Mouse (Mus musculus): ENCODE results near the gene Gnai2. TPM values are rescaled to one million over a fixed set of nuclear protein-coding genes. Genes with fewer than 3 reads are reported as not detected.

The Gnai2 gene
- total RNA-seq, 2 experiments from 2014 or later, result 229 to 244 TPM

DNA sequence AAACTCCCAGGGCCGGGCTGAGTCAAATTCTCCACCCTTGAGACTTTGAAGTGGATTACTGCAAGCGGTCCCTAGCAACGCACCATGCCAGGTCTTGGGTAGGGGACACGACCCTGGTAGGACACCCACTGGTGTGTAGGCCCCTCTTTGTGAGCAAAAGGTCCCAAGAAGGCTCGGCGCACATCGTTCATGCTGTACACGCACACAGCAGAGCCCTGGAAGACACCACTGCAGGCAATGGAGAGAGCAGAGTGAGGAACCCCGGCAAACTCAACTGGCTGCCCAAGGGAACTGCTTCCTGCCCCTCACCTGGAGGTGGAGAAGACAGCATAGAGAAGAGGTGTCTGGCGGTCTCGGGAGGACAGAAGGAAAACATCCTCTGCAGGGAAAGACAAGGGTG is 33.9 kb downstream of the Gnai2 start:
- DNase-seq (ENCODE audit: extremely low spot score in 1 of 2, low spot score in 2 of 2), result no peak
- intact Hi-C loops (cut with DNase I), result loop anchor here (1.0 to 5.0 kb wide), 2 partner anchors 43 to 76 kb away; partner anchors contain the start of gene Gnat1

DNA sequence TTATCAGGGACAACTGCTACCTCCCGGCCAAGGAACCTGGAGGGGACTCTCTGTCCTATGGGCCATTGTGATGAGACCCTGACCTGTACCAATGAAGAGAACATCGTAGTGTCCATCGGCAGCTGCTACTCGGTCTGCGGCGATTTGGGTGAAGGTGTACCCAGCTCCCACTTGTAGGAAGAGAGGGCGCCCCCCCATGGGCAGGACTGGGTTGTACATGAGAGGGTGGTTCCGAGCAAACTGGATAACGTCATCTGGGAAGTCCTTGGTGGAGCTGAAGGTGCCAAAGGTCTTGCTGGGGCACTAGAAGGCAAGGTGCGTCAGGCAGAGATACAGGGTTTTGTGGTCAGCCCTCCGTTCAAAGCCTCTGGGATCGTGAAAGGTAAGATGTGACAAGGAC is 34.4 kb downstream of the Gnai2 start:
- no peak for DNase-seq (ENCODE audit: extremely low spot score in 1 of 2, low spot score in 2 of 2)
- intact Hi-C loops (cut with DNase I), result loop anchor here (1.0 to 5.0 kb wide), 2 partner anchors 44 to 77 kb away; partner anchors contain the start of gene Gnat1

DNA sequence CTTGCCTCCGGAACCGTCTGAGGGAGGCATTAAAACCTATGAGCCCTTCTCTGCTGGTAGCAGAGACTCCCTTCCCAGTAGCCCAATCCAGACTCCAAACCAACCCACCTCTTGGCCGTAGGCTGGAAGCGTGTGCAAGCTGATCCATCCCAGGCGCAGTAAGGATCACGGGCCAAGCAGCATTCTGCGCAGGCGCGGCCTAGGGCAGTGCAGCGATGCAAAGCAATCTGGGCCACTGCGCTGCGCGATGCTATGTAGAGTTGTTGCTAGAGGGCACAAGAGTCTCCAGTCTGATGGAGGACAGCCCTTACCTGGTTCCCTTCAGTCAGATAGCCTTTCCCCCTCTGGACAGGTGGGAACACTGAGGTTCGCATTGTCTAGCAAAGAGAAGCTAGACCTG is 35.3 kb downstream of the Gnai2 start:
- DNase-seq (ENCODE audit: extremely low spot score in 1 of 2, low spot score in 2 of 2), result no peak
- intact Hi-C loops (cut with DNase I), result loop anchor here (5.0 kb wide), 1 partner anchor 77 kb away; the partner anchor contains the start of gene Gnat1

DNA sequence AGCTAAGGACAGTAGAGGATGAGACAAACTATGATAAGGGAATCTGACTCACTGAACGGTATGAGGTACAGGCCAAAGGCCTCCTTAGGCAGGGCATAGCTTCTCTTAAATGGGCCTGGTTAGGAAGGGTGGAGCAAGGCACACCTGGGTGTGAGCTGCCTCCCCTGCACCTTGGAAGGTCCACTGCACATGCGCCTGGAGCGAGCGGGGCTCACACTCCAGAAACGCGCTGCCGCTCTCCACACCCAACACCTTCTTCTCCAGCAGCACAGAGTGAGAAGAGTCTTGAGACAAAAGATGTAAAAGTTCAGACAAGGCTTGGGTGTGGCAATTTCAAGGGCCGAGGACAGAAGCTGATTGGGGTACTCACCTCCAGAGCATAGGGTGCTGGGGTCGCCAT is 35.7 kb downstream of the Gnai2 start:
- DNase-seq (ENCODE audit: extremely low spot score in 1 of 2, low spot score in 2 of 2), result no peak
- intact Hi-C loops (cut with DNase I), result no loop called here

- DNase-seq (ENCODE audit: extremely low spot score in 1 of 2, low spot score in 2 of 2), result no peak
- intact Hi-C loops (cut with DNase I), result no loop called here
Observed at GRCm38 (mm10) chr9:107598385-107598784, 36.8 kb downstream of the Gnai2 start.

DNA sequence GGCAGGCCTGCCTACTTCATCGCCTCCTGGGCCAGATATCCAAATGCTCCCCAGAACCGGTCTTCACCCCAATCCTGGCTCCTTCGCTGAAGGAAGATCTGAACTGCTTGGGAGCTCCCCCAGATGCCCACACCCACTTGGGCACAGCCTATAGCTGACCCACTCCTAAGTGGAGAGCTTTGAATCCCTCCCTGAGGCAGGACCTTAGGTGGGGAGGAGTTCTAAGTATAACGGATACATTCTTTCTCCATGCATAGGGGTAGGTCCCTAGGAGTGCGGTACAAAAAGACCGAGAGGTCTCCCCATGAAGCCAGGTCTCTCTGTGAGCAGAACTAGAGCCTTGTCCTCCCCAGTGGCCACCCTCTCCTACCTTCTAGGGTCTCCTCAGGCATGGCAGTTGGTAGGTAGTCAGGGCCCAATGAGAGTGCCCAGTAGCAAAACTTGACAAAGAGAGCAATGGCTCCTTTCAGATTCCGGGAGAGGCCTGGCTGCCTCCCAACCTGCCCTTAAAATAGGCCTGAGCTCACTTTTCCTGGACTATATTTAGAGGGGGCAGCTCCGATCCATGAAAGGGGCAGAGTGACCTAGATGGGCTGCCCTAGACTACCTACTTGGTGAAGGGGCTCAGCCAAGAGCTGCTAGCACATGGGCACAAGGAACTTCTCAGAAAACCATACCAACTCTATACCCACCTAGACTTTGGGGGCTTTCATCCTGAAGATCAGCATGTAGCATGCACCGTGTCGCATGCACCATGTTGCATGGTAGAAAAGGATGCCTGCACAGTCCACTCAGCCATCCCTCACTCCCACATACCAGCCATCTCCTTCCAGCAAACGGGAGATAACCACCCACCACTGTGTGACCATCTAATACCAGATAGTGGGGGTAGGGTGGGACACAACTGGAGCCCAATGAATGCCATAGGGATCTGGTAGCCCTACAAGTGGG is 38.3 kb downstream of the Gnai2 start:
- DNase-seq (ENCODE audit: extremely low spot score in 1 of 2, low spot score in 2 of 2), result no peak
- intact Hi-C loops (cut with DNase I), result no loop called here

GRCm38 (mm10) chr9:107594281-107595062 is 40.7 kb downstream of the Gnai2 start:
- intact Hi-C loops (cut with DNase I), result no loop called here
- no peak for DNase-seq (ENCODE audit: extremely low spot score in 1 of 2, low spot score in 2 of 2)

- no peak for DNase-seq (ENCODE audit: extremely low spot score in 1 of 2, low spot score in 2 of 2)
- intact Hi-C loops (cut with DNase I), result no loop called here
Observed at GRCm38 (mm10) chr9:107593101-107593976, 41.8 kb downstream of the Gnai2 start.

DNA sequence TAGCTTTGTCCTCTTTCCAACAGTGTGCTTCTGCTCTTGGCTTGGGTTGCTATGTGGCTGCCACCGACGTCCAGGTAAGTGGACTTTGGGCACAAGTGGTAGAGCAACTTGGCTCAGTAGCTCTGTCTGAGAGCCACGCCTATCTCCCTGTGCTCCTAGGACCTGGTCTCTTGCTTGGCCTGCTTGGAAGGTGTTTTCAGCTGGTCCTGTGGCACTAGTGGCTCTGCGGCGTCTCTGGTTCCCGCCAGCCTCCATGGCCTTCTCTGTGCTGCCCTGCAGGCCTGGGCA is 44.5 kb downstream of the Gnai2 start:
- intact Hi-C loops (cut with DNase I), result no loop called here
- no peak for DNase-seq (ENCODE audit: extremely low spot score in 1 of 2, low spot score in 2 of 2)

- DNase-seq (ENCODE audit: extremely low spot score in 1 of 2, low spot score in 2 of 2), result no peak
- intact Hi-C loops (cut with DNase I), result no loop called here
Observed at GRCm38 (mm10) chr9:107590058-107590772, 45.0 kb downstream of the Gnai2 start.

- intact Hi-C loops (cut with DNase I), result no loop called here
- DNase-seq (ENCODE audit: extremely low spot score in 1 of 2, low spot score in 2 of 2), result peak in 1 of 2 experiments; percentile 68
Observed at GRCm38 (mm10) chr9:107587833-107588639, 47.1 kb downstream of the Gnai2 start.

DNA sequence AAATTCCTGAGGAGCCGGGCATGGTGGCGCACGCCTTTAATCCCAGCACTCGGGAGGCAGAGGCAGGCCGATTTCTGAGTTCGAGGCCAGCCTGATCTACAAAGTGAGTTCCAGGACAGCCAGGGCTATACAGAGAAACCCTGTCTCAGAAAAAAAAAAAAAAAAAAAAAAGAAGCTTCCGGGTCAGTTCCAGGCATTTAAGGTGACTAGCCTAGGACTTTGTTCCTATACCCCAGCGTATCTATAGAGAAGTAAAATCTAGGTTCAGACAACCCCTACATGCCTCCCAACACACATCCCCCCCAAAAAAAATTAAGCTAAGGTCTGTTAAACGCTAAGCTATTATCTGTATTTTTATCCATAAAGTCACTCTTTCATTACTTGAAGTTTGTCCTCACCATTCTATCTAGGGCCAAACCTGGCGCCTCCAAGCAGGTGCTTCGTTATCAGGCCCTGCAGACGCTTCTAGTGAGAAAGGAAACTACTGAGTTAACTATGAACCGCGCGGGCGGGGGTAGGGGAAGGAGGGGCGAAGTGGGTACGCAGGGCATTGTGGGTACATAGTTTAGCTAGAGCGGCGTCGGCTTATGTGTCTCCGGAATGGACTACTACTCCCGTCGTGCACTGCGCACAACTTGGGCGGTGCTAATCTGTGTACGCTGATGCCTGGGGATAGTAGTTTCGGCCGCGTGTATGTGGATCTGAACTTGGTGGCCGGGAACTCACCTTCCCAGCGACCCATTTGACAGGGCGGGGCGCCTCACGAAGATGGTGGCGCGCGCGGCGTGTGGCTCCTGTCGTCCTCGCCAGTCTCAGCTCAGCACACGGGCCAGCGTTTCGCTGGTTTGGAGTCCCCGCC is 48.0 kb downstream of the Gnai2 start, which contains the start of gene Ifrd2:
Gene Ifrd2, plus strand, starts transcription at position 669 of the 859 bp plus-strand sequence.
- peak; percentile 98 for DNase-seq (ENCODE audit: extremely low spot score in 1 of 2, low spot score in 2 of 2)
- intact Hi-C loops (cut with DNase I), result no loop called here

DNA sequence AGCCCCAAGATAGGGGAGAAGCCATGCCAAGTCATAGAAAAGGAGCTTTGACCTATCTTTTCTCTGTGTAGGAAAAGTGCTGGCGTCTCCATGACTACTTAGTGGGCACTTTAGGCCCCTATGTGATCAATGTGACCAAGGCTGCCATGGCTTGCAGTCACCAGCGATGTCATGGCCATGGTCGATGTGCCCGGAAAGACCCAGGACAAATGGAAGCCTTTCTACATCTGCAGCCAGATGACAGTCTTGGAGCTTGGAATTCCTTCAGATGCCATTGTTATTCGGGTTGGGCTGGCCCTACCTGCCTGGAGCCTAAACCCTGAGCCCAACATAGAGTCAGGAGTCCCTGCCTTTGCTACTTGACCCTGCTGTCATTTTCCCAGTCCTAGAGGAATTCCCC is 48.7 kb downstream of the Gnai2 start:
- no peak for DNase-seq (ENCODE audit: extremely low spot score in 1 of 2, low spot score in 2 of 2)
- intact Hi-C loops (cut with DNase I), result no loop called here

DNA sequence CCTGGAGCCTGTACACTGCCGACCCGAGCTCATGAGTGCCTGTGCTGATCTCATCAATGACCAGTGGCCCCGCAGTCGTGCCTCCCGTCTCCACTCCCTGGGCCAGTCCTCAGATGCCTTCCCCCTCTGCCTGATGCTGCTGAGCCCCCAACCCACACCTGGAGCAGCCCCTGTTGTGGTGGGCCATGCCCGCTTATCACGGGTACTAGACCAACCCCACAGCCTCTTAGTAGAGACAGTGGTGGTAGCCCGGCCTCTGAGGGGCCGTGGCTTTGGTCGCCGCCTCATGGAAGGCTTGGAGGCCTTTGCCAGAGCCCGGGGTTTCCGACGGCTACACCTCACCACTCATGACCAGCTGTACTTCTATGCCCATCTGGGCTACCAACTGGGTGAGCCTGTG is 52.0 kb downstream of the Gnai2 start:
- intact Hi-C loops (cut with DNase I), result no loop called here
- no peak for DNase-seq (ENCODE audit: extremely low spot score in 1 of 2, low spot score in 2 of 2)

- intact Hi-C loops (cut with DNase I), result no loop called here
- no peak for DNase-seq (ENCODE audit: extremely low spot score in 1 of 2, low spot score in 2 of 2)
Observed at GRCm38 (mm10) chr9:107582509-107583062, 52.6 kb downstream of the Gnai2 start.

- no peak for DNase-seq (ENCODE audit: extremely low spot score in 1 of 2, low spot score in 2 of 2)
- intact Hi-C loops (cut with DNase I), result no loop called here
Observed at GRCm38 (mm10) chr9:107581584-107581983, 53.6 kb downstream of the Gnai2 start.
